Mouse (Mus musculus): ENCODE results near the gene Ino80b.

GRCm38 (mm10) chr6:83103130-83103650, 22.0 kb downstream of the Ino80b start:
- no peak for TF ChIP-seq POLR2A (IDR thresholded peaks at IDR 0.05; ENCODE audit: borderline replicate concordance, low read depth, low read length)
- no peak for TF ChIP-seq CTCF (IDR thresholded peaks at IDR 0.05; ENCODE audit: low read depth, low read length)

Data from bone marrow macrophage, adult 2 months (primary cell).